Mouse (Mus musculus): ENCODE results near the gene Abhd17a. TPM values are rescaled to one million over a fixed set of nuclear protein-coding genes. Genes with fewer than 3 reads are reported as not detected.

The Abhd17a gene
- 389 and 721 TPM in 2 replicates for total RNA-seq (2014; rRNA removed)
- polyA plus RNA-seq (2015; fragmentation: Nextera tagmentation; extraction: Ambion mirVana), result 159 and 171 TPM in 2 replicates

- WGBS, result under 1% methylated on average over 69 of the region's 73 CpGs
- H3K36me3 ChIP-seq (ENCODE audit: insufficient read depth, low read length), result no peaks in the 10 kb centered on the region
- peak; percentile 99 for DNase-seq (ENCODE audit: low spot score)
Observed at GRCm38 (mm10) chr10:80589879-80590854, at the start of gene Abhd17a. Gene Abhd17a (minus strand): TSS chr10:80590341.

GRCm38 (mm10) chr10:80635345-80635744 is 45.2 kb upstream of the Abhd17a start:
- no peaks in the 10 kb centered on the region for H3K4me1 ChIP-seq (ENCODE audit: insufficient read depth, low read length)
- H3K4me2 ChIP-seq (ENCODE audit: low read depth, low read length), result no peak overlapping the region
- no peaks in the 10 kb centered on the region for H3K9me3 ChIP-seq (ENCODE audit: low read length)
- peaks cover 49% of the 10 kb centered on the region for H3K36me3 ChIP-seq (ENCODE audit: insufficient read depth, low read length)
- 84% methylated on average over 6 of the region's 6 CpGs for WGBS
- no peak for DNase-seq (ENCODE audit: low spot score)
- H3K4me3 ChIP-seq (ENCODE audit: low read length), result no peak overlapping the region
- ATAC-seq, result no peak
- H3K9ac ChIP-seq (replicated peaks; ENCODE audit: low read length), result no peak overlapping the region
- TF ChIP-seq CTCF (IDR thresholded peaks at IDR 0.05; ENCODE audit: low read depth), result no peak
- no peak overlapping the region for H3K27ac ChIP-seq
- no peaks in the 10 kb centered on the region for H3K27me3 ChIP-seq (ENCODE audit: insufficient read depth, low read length)

More at GRCm38 (mm10) chr10:80589879-80590854, at the start of gene Abhd17a:
- H3K4me1 ChIP-seq (ENCODE audit: insufficient read depth, low read length), result 0 out of 2 replicates have a peak, but pooled peaks cover 13% of the 10 kb centered on the region
- TF ChIP-seq CTCF (IDR thresholded peaks at IDR 0.05; ENCODE audit: low read depth), result no peak
- peak within 1 kb of the TSS; percentile 98 for H3K4me3 ChIP-seq (ENCODE audit: low read length)
- peak within 1 kb of the TSS; percentile 93 for H3K9ac ChIP-seq (replicated peaks; ENCODE audit: low read length)
- no peaks in the 10 kb centered on the region for H3K27me3 ChIP-seq (ENCODE audit: insufficient read depth, low read length)
- H3K4me2 ChIP-seq (ENCODE audit: low read depth, low read length), result peak within 1 kb of the TSS; percentile 100
- no peaks in the 10 kb centered on the region for H3K9me3 ChIP-seq (ENCODE audit: low read length)
- peak within 1 kb of the TSS; percentile 77; the same call in 1 of the 2 replicates for H3K27ac ChIP-seq
- peak; percentile 98 for ATAC-seq

- no peaks in the 10 kb centered on the region for H3K9me3 ChIP-seq (ENCODE audit: low read length)
- 0 out of 2 replicates have a peak overlapping the region, but pooled peaks have one; percentile 2 for H3K27ac ChIP-seq
- WGBS, result 84% methylated on average over 9 of the region's 9 CpGs
- H3K27me3 ChIP-seq (ENCODE audit: insufficient read depth, low read length), result no peaks in the 10 kb centered on the region
- DNase-seq (ENCODE audit: low spot score) (no peak), ATAC-seq (no peak)
- TF ChIP-seq CTCF (IDR thresholded peaks at IDR 0.05; ENCODE audit: low read depth), result no peak
- H3K36me3 ChIP-seq (ENCODE audit: insufficient read depth, low read length), result 0 out of 2 replicates have a peak, but pooled peaks cover under 1% of the 10 kb centered on the region
- peaks cover 4% of the 10 kb centered on the region for H3K4me1 ChIP-seq (ENCODE audit: insufficient read depth, low read length)
- no peak overlapping the region for H3K4me2 ChIP-seq (ENCODE audit: low read depth, low read length)
- H3K4me3 ChIP-seq (ENCODE audit: low read length), result no peak overlapping the region
- no peak overlapping the region; the same call in 1 of the 2 replicates for H3K9ac ChIP-seq (replicated peaks; ENCODE audit: low read length)
Observed at GRCm38 (mm10) chr10:80628925-80629324, 38.8 kb upstream of the Abhd17a start.

DNA sequence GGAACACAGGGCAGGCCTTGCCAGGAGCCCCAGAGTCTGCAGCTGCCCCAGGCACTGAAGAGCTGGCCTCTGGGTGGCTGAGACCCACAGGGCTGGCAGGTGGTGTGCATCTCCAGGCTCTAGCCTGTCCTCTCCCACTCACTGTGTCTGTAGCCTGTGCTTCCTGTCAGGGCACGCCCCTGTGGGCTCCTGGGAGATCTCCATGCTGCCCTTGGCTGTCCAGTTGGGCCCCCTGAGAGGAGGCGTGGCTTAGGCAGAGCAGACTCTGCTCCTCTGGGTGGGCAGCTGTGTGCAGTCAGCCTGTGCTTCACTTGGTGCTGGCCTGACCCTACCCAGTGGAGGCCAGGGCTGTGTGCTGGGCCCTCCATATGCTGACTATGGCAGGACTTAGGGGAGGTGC is 37.5 kb upstream of the Abhd17a start:
- Histone ChIP-seq H3K4me1 (ENCODE audit: insufficient read depth, low read length) (peaks cover 12% of the 10 kb centered on the region), H3K4me2 (ENCODE audit: low read depth, low read length) (no peak overlapping the region), H3K27me3 (ENCODE audit: insufficient read depth, low read length) (no peaks in the 10 kb centered on the region), H3K27ac (no peak overlapping the region), H3K9ac (replicated peaks; ENCODE audit: low read length) (no peak overlapping the region), H3K4me3 (ENCODE audit: low read length) (no peak overlapping the region), H3K36me3 (ENCODE audit: insufficient read depth, low read length) (no peaks in the 10 kb centered on the region), H3K9me3 (ENCODE audit: low read length) (no peaks in the 10 kb centered on the region)
- no peak for TF ChIP-seq CTCF (IDR thresholded peaks at IDR 0.05; ENCODE audit: low read depth)
- no peak for DNase-seq (ENCODE audit: low spot score)
- no peak for ATAC-seq
- 54% methylated on average over 2 of the region's 2 CpGs for WGBS

- Histone ChIP-seq H3K9ac (replicated peaks; ENCODE audit: low read length) (no peak overlapping the region), H3K4me2 (ENCODE audit: low read depth, low read length) (no peak overlapping the region), H3K4me3 (ENCODE audit: low read length) (no peak overlapping the region), H3K27ac (no peak overlapping the region), H3K36me3 (ENCODE audit: insufficient read depth, low read length) (no peaks in the 10 kb centered on the region), H3K9me3 (ENCODE audit: low read length) (no peaks in the 10 kb centered on the region), H3K4me1 (ENCODE audit: insufficient read depth, low read length) (peaks cover 16% of the 10 kb centered on the region), H3K27me3 (ENCODE audit: insufficient read depth, low read length) (no peaks in the 10 kb centered on the region)
- ATAC-seq (no peak), DNase-seq (ENCODE audit: low spot score) (no peak)
- no peak for TF ChIP-seq CTCF (IDR thresholded peaks at IDR 0.05; ENCODE audit: low read depth)
- WGBS, result 91% methylated on average over 4 of the region's 4 CpGs
Observed at GRCm38 (mm10) chr10:80625764-80626163, 35.6 kb upstream of the Abhd17a start.

GRCm38 (mm10) chr10:80623457-80624191 is 33.5 kb upstream of the Abhd17a start:
- Histone ChIP-seq H3K9ac (replicated peaks; ENCODE audit: low read length) (peak overlapping the region; percentile 95), H3K4me2 (ENCODE audit: low read depth, low read length) (peak overlapping the region; percentile 98), H3K9me3 (ENCODE audit: low read length) (no peaks in the 10 kb centered on the region), H3K4me3 (ENCODE audit: low read length) (peak overlapping the region; percentile 85), H3K36me3 (ENCODE audit: insufficient read depth, low read length) (no peaks in the 10 kb centered on the region), H3K27me3 (ENCODE audit: insufficient read depth, low read length) (no peaks in the 10 kb centered on the region), H3K4me1 (ENCODE audit: insufficient read depth, low read length) (peaks cover 16% of the 10 kb centered on the region), H3K27ac (peak overlapping the region; percentile 91)
- ATAC-seq, result no peak
- WGBS, result 14% methylated on average over 15 of the region's 15 CpGs
- no peak for TF ChIP-seq CTCF (IDR thresholded peaks at IDR 0.05; ENCODE audit: low read depth)
- DNase-seq (ENCODE audit: low spot score), result peak; percentile 49
